21 mouse cellular contexts compared by ENCODE assay signal in genomic region chr9:64793794-64794193, GRCm38 (mm10). TPM values are rescaled to one million over a fixed set of nuclear protein-coding genes. Genes with fewer than 3 reads are reported as not detected.
DNase-seq lines count a peak whose midpoint lies in the region; ATAC-seq and TF ChIP-seq lines count a peak whose summit lies in the region.
"Had no signal": no experiment of that assay in that cellular context is flagged by ENCODE, and none has a peak within 500 bp of the region (broad histone marks: within the 10 kb centered on the region; RNA-seq: fewer than 3 reads in every experiment).

No protein-coding gene starts in this region.

- TF ChIP-seq CTCF in small intestine, adult 2 months (IDR thresholded peaks at IDR 0.05; ENCODE audit: extremely low read depth, insufficient read length, insufficient replicate concordance, low read depth, low read length), result no peak

- H3K36me3 ChIP-seq in heart, embryonic 12.5 days, result no peaks in the 10 kb centered on the region
- no peaks in the 10 kb centered on the region for H3K36me3 ChIP-seq in midbrain, embryonic 11.5 days (ENCODE audit: control insufficient read depth, insufficient read depth, low read length)
- H3K36me3 ChIP-seq in midbrain, embryonic 14.5 days (ENCODE audit: control insufficient read depth, insufficient read depth, low read length), result no peaks in the 10 kb centered on the region
- no peaks in the 10 kb centered on the region for H3K36me3 ChIP-seq in limb, embryonic 15.5 days
- no peaks in the 10 kb centered on the region for H3K36me3 ChIP-seq in small intestine, adult 2 months (ENCODE audit: control insufficient read depth, insufficient read depth, low read length)
- H3K36me3 ChIP-seq: forebrain, embryonic 12.5 days; hindbrain, embryonic 10.5 days had no signal

- no peak overlapping the region for H3K9ac ChIP-seq in heart, embryonic 12.5 days
- H3K9ac ChIP-seq in midbrain, embryonic 11.5 days (ENCODE audit: low read length), result no peak overlapping the region
- H3K9ac ChIP-seq in midbrain, embryonic 14.5 days (replicated peaks; ENCODE audit: low read length), result no peak overlapping the region
- no peak overlapping the region for H3K9ac ChIP-seq in limb, embryonic 15.5 days
- H3K9ac ChIP-seq: forebrain, embryonic 12.5 days had no signal

- no peak for TF ChIP-seq POLR2A in small intestine, adult 2 months (IDR thresholded peaks at IDR 0.05; ENCODE audit: low read depth, low read length)

- H3K27me3 ChIP-seq in heart, embryonic 12.5 days (replicated peaks), result no peaks in the 10 kb centered on the region
- no peaks in the 10 kb centered on the region for H3K27me3 ChIP-seq in midbrain, embryonic 11.5 days (ENCODE audit: control insufficient read depth, insufficient read depth, low read length)
- no peaks in the 10 kb centered on the region for H3K27me3 ChIP-seq in midbrain, embryonic 14.5 days (ENCODE audit: control insufficient read depth, insufficient read depth, low read length)
- no peaks in the 10 kb centered on the region for H3K27me3 ChIP-seq in limb, embryonic 15.5 days
- no peaks in the 10 kb centered on the region for H3K27me3 ChIP-seq in small intestine, adult 2 months (ENCODE audit: control insufficient read depth, insufficient read depth, low read length)
- H3K27me3 ChIP-seq: CH12.LX; forebrain, embryonic 12.5 days had no signal

- no peak for DNase-seq in heart, postnatal 25 days (ENCODE audit: low spot score)
- peak; percentile 2 for DNase-seq in midbrain, embryonic 11.5 days (ENCODE audit: low spot score, missing footprints)
- DNase-seq in midbrain, embryonic 14.5 days, result no peak
- DNase-seq in right cerebral cortex, postnatal 10 days (ENCODE audit: low spot score in 2 of 2), result no peak
- DNase-seq: adrenal gland, postnatal 36 days; cerebellum, adult 2 months; cerebellum, postnatal 36 days; gastrocnemius, postnatal 14 days; heart, adult 18-20 months; kidney, adult 11 months; layer of hippocampus, postnatal 36 days; thymus, adult 18-20 months had no signal

- no peak for ATAC-seq in heart, embryonic 12.5 days (ENCODE audit: insufficient number of reproducible peaks, low FRiP score)
- no peak for ATAC-seq in midbrain, embryonic 11.5 days (ENCODE audit: low FRiP score)
- no peak for ATAC-seq in midbrain, embryonic 14.5 days (ENCODE audit: low FRiP score, low TSS enrichment)
- ATAC-seq in limb, embryonic 15.5 days (ENCODE audit: insufficient number of reproducible peaks, low FRiP score, low TSS enrichment, low read depth), result no peak
- no peak for ATAC-seq in cerebellum, adult (ENCODE audit: insufficient number of reproducible peaks, low FRiP score, low TSS enrichment)
- ATAC-seq: hindbrain, postnatal 0 days had no signal

- H3K4me2 ChIP-seq in heart, embryonic 12.5 days, result no peak overlapping the region
- H3K4me2 ChIP-seq in midbrain, embryonic 11.5 days, result no peak overlapping the region
- H3K4me2 ChIP-seq in midbrain, embryonic 14.5 days (ENCODE audit: low read length), result no peak overlapping the region
- no peak overlapping the region for H3K4me2 ChIP-seq in limb, embryonic 15.5 days
- H3K4me2 ChIP-seq: forebrain, embryonic 12.5 days had no signal

- 0 out of 2 replicates have a peak overlapping the region, but pooled peaks have one; percentile 12 for H3K27ac ChIP-seq in heart, embryonic 12.5 days (ENCODE audit: poor library complexity, severe bottlenecking)
- H3K27ac ChIP-seq in midbrain, embryonic 11.5 days (ENCODE audit: low read depth, low read length), result no peak overlapping the region
- H3K27ac ChIP-seq in midbrain, embryonic 14.5 days (replicated peaks; ENCODE audit: low read depth, low read length), result no peak overlapping the region
- 0 out of 2 replicates have a peak overlapping the region, but pooled peaks have one; percentile 27 for H3K27ac ChIP-seq in limb, embryonic 15.5 days
- peak overlapping the region; percentile 31 for H3K27ac ChIP-seq in small intestine, adult 2 months (ENCODE audit: insufficient read depth, low read depth, low read length)
- H3K27ac ChIP-seq: forebrain, embryonic 12.5 days; hindbrain, embryonic 10.5 days; hindbrain, postnatal 0 days; kidney, postnatal 0 days had no signal

- no peak overlapping the region for H3K4me3 ChIP-seq in heart, embryonic 12.5 days
- no peak overlapping the region for H3K4me3 ChIP-seq in midbrain, embryonic 11.5 days (ENCODE audit: low read depth, low read length)
- no peak overlapping the region for H3K4me3 ChIP-seq in midbrain, embryonic 14.5 days (replicated peaks; ENCODE audit: low read depth, low read length)
- no peak overlapping the region for H3K4me3 ChIP-seq in limb, embryonic 15.5 days
- H3K4me3 ChIP-seq in small intestine, adult 2 months (ENCODE audit: low read depth, low read length), result no peak overlapping the region
- H3K4me3 ChIP-seq: forebrain, embryonic 12.5 days; hindbrain, embryonic 10.5 days had no signal

- H3K4me1 ChIP-seq in heart, embryonic 12.5 days (replicated peaks), result peaks cover 6% of the 10 kb centered on the region
- no peaks in the 10 kb centered on the region for H3K4me1 ChIP-seq in midbrain, embryonic 11.5 days (ENCODE audit: control insufficient read depth, insufficient read depth, low read length)
- H3K4me1 ChIP-seq in midbrain, embryonic 14.5 days (ENCODE audit: control insufficient read depth, insufficient read depth, low read length), result no peaks in the 10 kb centered on the region
- H3K4me1 ChIP-seq in limb, embryonic 15.5 days, result peaks cover 9% of the 10 kb centered on the region; the same call in 1 of the 2 replicates
- no peaks in the 10 kb centered on the region for H3K4me1 ChIP-seq in small intestine, adult 2 months (ENCODE audit: control insufficient read depth, insufficient read depth, insufficient read length, low read length)
- H3K4me1 ChIP-seq: hindbrain, embryonic 10.5 days had no signal

- WGBS in heart, embryonic 12.5 days, result 72% methylated on average over 3 of the region's 3 CpGs
- WGBS in midbrain, embryonic 11.5 days, result 69% methylated on average over 3 of the region's 3 CpGs
- whole genome bisulfite sequencing in midbrain, embryonic 14.5 days, result 77% methylated on average over 3 of the region's 3 CpGs
- 49% methylated on average over 3 of the region's 3 CpGs for WGBS in limb, embryonic 15.5 days
- WGBS in small intestine, adult 2 months, result 62% methylated on average over 3 of the region's 3 CpGs

- H3K9me3 ChIP-seq in heart, embryonic 12.5 days (replicated peaks), result no peaks in the 10 kb centered on the region
- H3K9me3 ChIP-seq in midbrain, embryonic 11.5 days (ENCODE audit: control insufficient read depth, low read length), result no peaks in the 10 kb centered on the region
- H3K9me3 ChIP-seq in midbrain, embryonic 14.5 days (ENCODE audit: control insufficient read depth, low read length), result no peaks in the 10 kb centered on the region
- no peaks in the 10 kb centered on the region for H3K9me3 ChIP-seq in limb, embryonic 15.5 days
- H3K9me3 ChIP-seq: forebrain, embryonic 12.5 days; hindbrain, embryonic 10.5 days had no signal

- intact Hi-C loops in heart, postnatal 25 days (cut with DNase I), result no loop called here

RNA-seq across cellular contexts. Expression of gene Dennd4a, which starts 17.3 kb away (rescaled TPM):
- 5.4 and 8.0 TPM in 2 replicates for polyA plus RNA-seq in heart, embryonic 12.5 days (2016; fragmentation: Nextera tagmentation; extraction: Ambion mirVana)
- 1 to 10 TPM; 6.9 to 7.9 TPM for total RNA-seq in heart, postnatal 25 days (2021)
- polyA plus RNA-seq in midbrain, embryonic 11.5 days (2014; fragmentation: Nextera tagmentation; extraction: Ambion mirVana), result 8.4 and 8.9 TPM in 2 replicates
- 12.8 and 14.1 TPM in 2 replicates for polyA plus RNA-seq in midbrain, embryonic 14.5 days (2014; fragmentation: Nextera tagmentation; extraction: Ambion mirVana)
- polyA plus RNA-seq in limb, embryonic 15.5 days (2015; fragmentation: Nextera tagmentation; extraction: Ambion mirVana), result 5.3 and 7.6 TPM in 2 replicates
- 1.2 and 2.2 TPM in 2 replicates for polyA plus RNA-seq in small intestine, adult 2 months (2012; rRNA removed)

RNA-seq across cellular contexts. Expression of gene Rab11a, which starts 56.2 kb away (rescaled TPM):
- polyA plus RNA-seq in heart, embryonic 12.5 days (2016; fragmentation: Nextera tagmentation; extraction: Ambion mirVana), result 325 and 346 TPM in 2 replicates
- 100 to 1,000 TPM; 170 to 191 TPM for total RNA-seq in heart, postnatal 25 days (2021)
- polyA plus RNA-seq in midbrain, embryonic 11.5 days (2014; fragmentation: Nextera tagmentation; extraction: Ambion mirVana), result 300 and 312 TPM in 2 replicates
- polyA plus RNA-seq in midbrain, embryonic 14.5 days (2014; fragmentation: Nextera tagmentation; extraction: Ambion mirVana), result 446 and 467 TPM in 2 replicates
- 476 and 503 TPM in 2 replicates for polyA plus RNA-seq in limb, embryonic 15.5 days (2015; fragmentation: Nextera tagmentation; extraction: Ambion mirVana)
- polyA plus RNA-seq in small intestine, adult 2 months (2012; rRNA removed), result 36.8 and 74.3 TPM in 2 replicates

Comparison
In these comparisons a context has a peak if more than half of its experiments do, and no peak if none do; other contexts are left out.
1. H3K27ac ChIP-seq: peak in heart, embryonic 12.5 days (single experiment), limb, embryonic 15.5 days (single experiment) and small intestine, adult 2 months (single experiment); none in midbrain, embryonic 11.5 days (single experiment) and midbrain, embryonic 14.5 days (single experiment).